Mouse (Mus musculus) ES-Bruce4 (cell line): ENCODE results near the gene Zmynd19.

Source experiments
- CTCF ChIP-seq: IDR thresholded peaks from one replicate; pipeline ENCODE4 v1.8.1; 2011; ENCODE audit warnings: low read depth, low read length
- EP300 ChIP-seq: IDR thresholded peaks from 2 replicates; pipeline ENCODE4 v1.6.1; 2011; ENCODE audit warnings: low read depth, low read length; ENCODE audit not compliant: insufficient read depth
- POLR2A ChIP-seq: IDR thresholded peaks from one replicate; pipeline ENCODE4 v1.8.1; 2011; ENCODE audit warnings: low read length; ENCODE audit not compliant: insufficient read depth

GRCm38 (mm10) chr2:24925284-24925683 is 24.3 kb upstream of the Zmynd19 start:
- TF ChIP-seq POLR2A (no peak), CTCF (no peak), EP300 (no peak)
